Mouse (Mus musculus): Measurements from ENCODE around the gene Bloc1s4. TPM values are rescaled to one million over a fixed set of nuclear protein-coding genes. Genes with fewer than 3 reads are reported as not detected.
A peak's percentile ranks its signal among the peaks of the same experiment; 100 is the strongest.
"Not testable (repeated sequence)": the region's sequence is repeated elsewhere in the genome, so short reads cannot be mapped to it uniquely, and the experiment has no call there.

Bloc1s4 gene
- 23.7 and 27.6 TPM in 2 replicates for polyA plus RNA-seq (2015; fragmentation: Nextera tagmentation; extraction: Ambion mirVana)

GRCm38 (mm10) chr5:36748536-36749061 is at the start of gene Bloc1s4:
TSS of gene Bloc1s4 (minus strand) at chr5:36748650.
- H3K4me2 ChIP-seq (replicated peaks): peak within 1 kb of the TSS; percentile 100
- H3K27me3 ChIP-seq: peaks cover 10% of the 10 kb centered on the region
- H3K4me3 ChIP-seq (replicated peaks): peak within 1 kb of the TSS; percentile 97
- peak within 1 kb of the TSS; percentile 86 for H3K9ac ChIP-seq (replicated peaks)
- H3K9me3 ChIP-seq: no peaks in the 10 kb centered on the region
- ATAC-seq: peak; percentile 99
- 4% methylated on average over 31 of the region's 31 CpGs for WGBS
- H3K36me3 ChIP-seq: no peaks in the 10 kb centered on the region
- peaks cover 23% of the 10 kb centered on the region for H3K4me1 ChIP-seq (replicated peaks)
- peak within 1 kb of the TSS; percentile 54 for H3K27ac ChIP-seq

- 55% methylated on average over 8 of the region's 8 CpGs for WGBS
- Histone ChIP-seq H3K9me3 (no peaks in the 10 kb centered on the region), H3K27me3 (no peaks in the 10 kb centered on the region), H3K4me1 (replicated peaks) (peaks cover 15% of the 10 kb centered on the region), H3K4me3 (replicated peaks) (peak overlapping the region; percentile 73), H3K36me3 (peaks cover 17% of the 10 kb centered on the region), H3K4me2 (replicated peaks) (peak overlapping the region; percentile 60), H3K9ac (replicated peaks) (no peak overlapping the region), H3K27ac (no peak overlapping the region)
- peak; percentile 15; the same call in 1 of the 2 replicates for ATAC-seq
Observed at GRCm38 (mm10) chr5:36797291-36797690, 48.8 kb upstream of the Bloc1s4 start.

- not testable (repeated sequence) for H3K27me3 ChIP-seq, H3K9me3 ChIP-seq
- Histone ChIP-seq H3K9ac (replicated peaks) (peak within 1 kb of the TSS; percentile 87), H3K4me3 (replicated peaks) (peak within 1 kb of the TSS; percentile 73), H3K36me3 (peaks cover 17% of the 10 kb centered on the region), H3K4me1 (replicated peaks) (peaks cover 15% of the 10 kb centered on the region), H3K4me2 (replicated peaks) (peak within 1 kb of the TSS; percentile 60), H3K27ac (peak within 1 kb of the TSS; percentile 96)
- ATAC-seq: peak; percentile 84
- under 1% methylated on average over 90 of the region's 90 CpGs for WGBS
Observed at GRCm38 (mm10) chr5:36796296-36797014, 48.0 kb upstream of the Bloc1s4 start, which contains the start of gene Mrfap1. TSS of gene Mrfap1 (minus strand) at chr5:36796772.

- H3K4me1 ChIP-seq (replicated peaks): peaks cover 15% of the 10 kb centered on the region
- H3K27ac ChIP-seq: peak overlapping the region; percentile 96
- not testable (repeated sequence) for H3K27me3 ChIP-seq, H3K9me3 ChIP-seq
- peak overlapping the region; percentile 73 for H3K4me3 ChIP-seq (replicated peaks)
- 5% methylated on average over 31 of the region's 37 CpGs for WGBS
- peak overlapping the region; percentile 60 for H3K4me2 ChIP-seq (replicated peaks)
- peak; percentile 76; the same call in 1 of the 2 replicates for ATAC-seq
- peaks cover 17% of the 10 kb centered on the region for H3K36me3 ChIP-seq
- H3K9ac ChIP-seq (replicated peaks): peak overlapping the region; percentile 87
Observed at GRCm38 (mm10) chr5:36795647-36796295, 47.3 kb upstream of the Bloc1s4 start.

GRCm38 (mm10) chr5:36791861-36792260 is 43.4 kb upstream of the Bloc1s4 start:
- no peak overlapping the region for H3K4me3 ChIP-seq (replicated peaks)
- H3K9ac ChIP-seq (replicated peaks): no peak overlapping the region
- 91% methylated on average over 9 of the region's 9 CpGs for WGBS
- H3K27me3 ChIP-seq: no peaks in the 10 kb centered on the region
- H3K4me2 ChIP-seq (replicated peaks): no peak overlapping the region
- no peaks in the 10 kb centered on the region for H3K9me3 ChIP-seq
- H3K36me3 ChIP-seq: peaks cover 17% of the 10 kb centered on the region
- no peak overlapping the region for H3K27ac ChIP-seq
- ATAC-seq: no peak
- peaks cover 10% of the 10 kb centered on the region for H3K4me1 ChIP-seq (replicated peaks)

GRCm38 (mm10) chr5:36786052-36786451 is 37.6 kb upstream of the Bloc1s4 start:
- Histone ChIP-seq H3K9me3 (no peaks in the 10 kb centered on the region), H3K9ac (replicated peaks) (no peak overlapping the region), H3K36me3 (no peaks in the 10 kb centered on the region), H3K4me1 (replicated peaks) (no peaks in the 10 kb centered on the region), H3K4me3 (replicated peaks) (no peak overlapping the region), H3K27ac (no peak overlapping the region), H3K4me2 (replicated peaks) (no peak overlapping the region), H3K27me3 (no peaks in the 10 kb centered on the region)
- no peak for ATAC-seq
- 96% methylated on average over 5 of the region's 5 CpGs for WGBS

- WGBS: 87% methylated on average over 2 of the region's 2 CpGs
- no peak overlapping the region for H3K27ac ChIP-seq
- no peak overlapping the region for H3K4me3 ChIP-seq (replicated peaks)
- H3K4me2 ChIP-seq (replicated peaks): no peak overlapping the region
- H3K4me1 ChIP-seq (replicated peaks): no peaks in the 10 kb centered on the region
- peaks cover 8% of the 10 kb centered on the region; the same call in 1 of the 2 replicates for H3K9me3 ChIP-seq
- H3K27me3 ChIP-seq: no peaks in the 10 kb centered on the region
- no peak overlapping the region for H3K9ac ChIP-seq (replicated peaks)
- ATAC-seq: no peak
- H3K36me3 ChIP-seq: no peaks in the 10 kb centered on the region
Observed at GRCm38 (mm10) chr5:36779512-36779911, 31.1 kb upstream of the Bloc1s4 start.

GRCm38 (mm10) chr5:36778901-36779300 is 30.5 kb upstream of the Bloc1s4 start:
- Histone ChIP-seq H3K4me3 (replicated peaks) (no peak overlapping the region), H3K36me3 (no peaks in the 10 kb centered on the region), H3K27me3 (no peaks in the 10 kb centered on the region), H3K9ac (replicated peaks) (no peak overlapping the region), H3K4me2 (replicated peaks) (no peak overlapping the region), H3K4me1 (replicated peaks) (no peaks in the 10 kb centered on the region), H3K9me3 (peaks cover 8% of the 10 kb centered on the region; the same call in 1 of the 2 replicates), H3K27ac (no peak overlapping the region)
- WGBS: 94% methylated on average over 1 of the region's 2 CpGs
- no peak for ATAC-seq

GRCm38 (mm10) chr5:36777186-36777585 is 28.7 kb upstream of the Bloc1s4 start:
- no peak overlapping the region for H3K27ac ChIP-seq
- H3K36me3 ChIP-seq: no peaks in the 10 kb centered on the region
- H3K9ac ChIP-seq (replicated peaks): no peak overlapping the region
- 3% methylated on average over 2 of the region's 2 CpGs for WGBS
- H3K9me3 ChIP-seq: peaks cover 8% of the 10 kb centered on the region; the same call in 1 of the 2 replicates
- H3K4me2 ChIP-seq (replicated peaks): no peak overlapping the region
- ATAC-seq: no peak
- no peak overlapping the region for H3K4me3 ChIP-seq (replicated peaks)
- H3K27me3 ChIP-seq: no peaks in the 10 kb centered on the region
- H3K4me1 ChIP-seq (replicated peaks): no peaks in the 10 kb centered on the region

GRCm38 (mm10) chr5:36776021-36776575 is 27.6 kb upstream of the Bloc1s4 start:
- Histone ChIP-seq H3K9ac (replicated peaks) (no peak overlapping the region), H3K4me2 (replicated peaks) (no peak overlapping the region), H3K36me3 (no peaks in the 10 kb centered on the region), H3K4me1 (replicated peaks) (no peaks in the 10 kb centered on the region), H3K27me3 (no peaks in the 10 kb centered on the region), H3K9me3 (peaks cover 8% of the 10 kb centered on the region; the same call in 1 of the 2 replicates), H3K4me3 (replicated peaks) (no peak overlapping the region), H3K27ac (no peak overlapping the region)
- WGBS: 23% methylated on average over 9 of the region's 9 CpGs
- ATAC-seq: no peak

- no peak overlapping the region for H3K4me2 ChIP-seq (replicated peaks)
- no peak overlapping the region for H3K27ac ChIP-seq
- H3K4me3 ChIP-seq (replicated peaks): no peak overlapping the region
- H3K27me3 ChIP-seq: no peaks in the 10 kb centered on the region
- 0 out of 2 replicates have a peak, but pooled peaks cover 5% of the 10 kb centered on the region for H3K9me3 ChIP-seq
- no peaks in the 10 kb centered on the region for H3K36me3 ChIP-seq
- ATAC-seq: no peak
- no peaks in the 10 kb centered on the region for H3K4me1 ChIP-seq (replicated peaks)
- 81% methylated on average over 2 of the region's 2 CpGs for WGBS
- H3K9ac ChIP-seq (replicated peaks): no peak overlapping the region
Observed at GRCm38 (mm10) chr5:36775317-36775716, 26.9 kb upstream of the Bloc1s4 start.

- no peak overlapping the region for H3K4me3 ChIP-seq (replicated peaks)
- no peak overlapping the region for H3K4me2 ChIP-seq (replicated peaks)
- no peak overlapping the region for H3K9ac ChIP-seq (replicated peaks)
- no peaks in the 10 kb centered on the region for H3K9me3 ChIP-seq
- H3K27ac ChIP-seq: no peak overlapping the region
- H3K4me1 ChIP-seq (replicated peaks): peaks cover 3% of the 10 kb centered on the region
- H3K36me3 ChIP-seq: no peaks in the 10 kb centered on the region
- 0 out of 2 replicates have a peak, but pooled peaks cover 3% of the 10 kb centered on the region for H3K27me3 ChIP-seq
- no peak for ATAC-seq
- WGBS: 79% methylated on average over 5 of the region's 5 CpGs
Observed at GRCm38 (mm10) chr5:36772586-36772985, 24.1 kb upstream of the Bloc1s4 start.
